Comparison of ENCODE assay signal across 11 mouse cellular contexts in the genomic region with DNA sequence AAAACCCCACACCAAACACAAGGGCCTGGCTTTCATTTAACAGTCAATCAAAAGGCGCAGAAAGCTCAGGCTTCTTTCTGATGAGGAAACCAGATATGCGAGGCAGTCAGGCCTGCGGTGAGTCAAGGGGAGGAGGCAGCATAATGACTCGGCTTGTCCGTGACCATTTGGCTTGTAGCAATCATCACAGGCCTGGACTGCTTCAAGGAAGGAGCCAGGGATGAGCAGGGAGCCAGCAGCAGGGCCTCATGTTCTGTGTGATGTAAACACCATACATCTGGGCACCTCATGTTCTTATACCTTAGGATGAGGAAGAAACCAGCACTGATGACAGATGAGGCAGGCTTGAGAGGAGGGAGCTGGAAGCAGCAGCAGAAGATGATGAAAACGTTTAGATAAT.
DNase-seq lines count a peak whose midpoint lies in the region; ATAC-seq lines count a peak whose summit lies in the region.
"Had no signal": no experiment of that assay in that cellular context is flagged by ENCODE, and none has a peak within 500 bp of the region (broad histone marks: within the 10 kb centered on the region; RNA-seq: fewer than 3 reads in every experiment).

No protein-coding gene starts in this region.

- peaks cover 4% of the 10 kb centered on the region; the same call in 1 of the 2 replicates for H3K4me1 ChIP-seq in forebrain, embryonic 11.5 days (replicated peaks; ENCODE audit: control insufficient read depth, insufficient read depth, low read length)
- H3K4me1 ChIP-seq in forebrain, embryonic 15.5 days: no peaks in the 10 kb centered on the region
- H3K4me1 ChIP-seq in neural tube, embryonic 15.5 days: no peaks in the 10 kb centered on the region
- H3K4me1 ChIP-seq in limb, embryonic 10.5 days: peaks cover 48% of the 10 kb centered on the region
- H3K4me1 ChIP-seq: liver, embryonic 15.5 days had no signal

- ATAC-seq in forebrain, embryonic 11.5 days (replicated peaks; ENCODE audit: low FRiP score): no peak
- ATAC-seq in forebrain, embryonic 15.5 days (replicated peaks): no peak
- no peak for ATAC-seq in neural tube, embryonic 15.5 days (ENCODE audit: low FRiP score)

- H3K9ac ChIP-seq in forebrain, embryonic 11.5 days (ENCODE audit: low read length): no peak overlapping the region
- H3K9ac ChIP-seq in forebrain, embryonic 15.5 days (replicated peaks): no peak overlapping the region
- H3K9ac ChIP-seq in neural tube, embryonic 15.5 days (replicated peaks): no peak overlapping the region
- H3K9ac ChIP-seq: liver, embryonic 15.5 days; midbrain, embryonic 12.5 days had no signal

- no peak overlapping the region for H3K4me2 ChIP-seq in forebrain, embryonic 11.5 days (ENCODE audit: low read depth, low read length, severe bottlenecking)
- H3K4me2 ChIP-seq in forebrain, embryonic 15.5 days (replicated peaks): no peak overlapping the region
- H3K4me2 ChIP-seq in neural tube, embryonic 15.5 days: no peak overlapping the region
- H3K4me2 ChIP-seq: liver, embryonic 15.5 days; midbrain, embryonic 12.5 days had no signal

- H3K27ac ChIP-seq in forebrain, embryonic 11.5 days (ENCODE audit: low read depth, low read length): no peak overlapping the region
- no peak overlapping the region for H3K27ac ChIP-seq in forebrain, embryonic 15.5 days (replicated peaks)
- H3K27ac ChIP-seq in neural tube, embryonic 15.5 days (replicated peaks): no peak overlapping the region
- H3K27ac ChIP-seq in limb, embryonic 10.5 days: peak overlapping the region; percentile 66
- H3K27ac ChIP-seq: liver, embryonic 15.5 days; midbrain, embryonic 12.5 days had no signal

- H3K27me3 ChIP-seq in forebrain, embryonic 11.5 days (ENCODE audit: control insufficient read depth, insufficient read depth, low read length): no peaks in the 10 kb centered on the region
- H3K27me3 ChIP-seq in forebrain, embryonic 15.5 days: no peaks in the 10 kb centered on the region
- no peaks in the 10 kb centered on the region for H3K27me3 ChIP-seq in neural tube, embryonic 15.5 days (replicated peaks)
- H3K27me3 ChIP-seq in limb, embryonic 10.5 days (ENCODE audit: low read depth, poor library complexity, severe bottlenecking): no peaks in the 10 kb centered on the region

- H3K4me3 ChIP-seq in forebrain, embryonic 11.5 days (ENCODE audit: low read depth, low read length): no peak overlapping the region
- no peak overlapping the region for H3K4me3 ChIP-seq in forebrain, embryonic 15.5 days
- H3K4me3 ChIP-seq in neural tube, embryonic 15.5 days (replicated peaks): no peak overlapping the region
- no peak overlapping the region for H3K4me3 ChIP-seq in limb, embryonic 10.5 days
- H3K4me3 ChIP-seq: liver, embryonic 15.5 days; midbrain, embryonic 12.5 days had no signal

- no peaks in the 10 kb centered on the region; the same call in 1 of the 2 replicates for H3K9me3 ChIP-seq in forebrain, embryonic 11.5 days (ENCODE audit: control insufficient read depth, low read length)
- H3K9me3 ChIP-seq in forebrain, embryonic 15.5 days: peaks cover 6% of the 10 kb centered on the region
- H3K9me3 ChIP-seq in neural tube, embryonic 15.5 days (replicated peaks): peaks cover 5% of the 10 kb centered on the region; the same call in 1 of the 2 replicates
- H3K9me3 ChIP-seq in limb, embryonic 10.5 days (replicated peaks): no peaks in the 10 kb centered on the region
- H3K9me3 ChIP-seq: liver, embryonic 15.5 days had no signal

- no peaks in the 10 kb centered on the region for H3K36me3 ChIP-seq in forebrain, embryonic 11.5 days (ENCODE audit: control insufficient read depth, insufficient read depth, low read length)
- H3K36me3 ChIP-seq in forebrain, embryonic 15.5 days: no peaks in the 10 kb centered on the region
- no peaks in the 10 kb centered on the region for H3K36me3 ChIP-seq in neural tube, embryonic 15.5 days
- no peaks in the 10 kb centered on the region for H3K36me3 ChIP-seq in limb, embryonic 10.5 days
- H3K36me3 ChIP-seq: liver, embryonic 15.5 days; midbrain, embryonic 12.5 days had no signal

- WGBS in forebrain, embryonic 11.5 days: 75% methylated on average over 6 of the region's 6 CpGs
- 74% methylated on average over 6 of the region's 6 CpGs for WGBS in forebrain, embryonic 15.5 days
- 78% methylated on average over 6 of the region's 6 CpGs for WGBS in neural tube, embryonic 15.5 days
- WGBS in limb, embryonic 10.5 days: 33% methylated on average over 6 of the region's 6 CpGs

- DNase-seq in forebrain, embryonic 11.5 days (ENCODE audit: low spot score): peak; percentile 40
- DNase-seq in neural tube, embryonic 10.5 days (ENCODE audit: extremely low spot score, low spot score): peak; percentile 40
- DNase-seq in limb, embryonic 10.5 days (ENCODE audit: low spot score): no peak
- no peak for DNase-seq in spleen, postnatal 36 days (ENCODE audit: low spot score in 2 of 2)
- DNase-seq in cerebellum, postnatal 36 days: no peak
- no peak for DNase-seq in cerebellum, adult 11-12 months
- DNase-seq: kidney, adult 11 months had no signal

Comparison
In these comparisons a context has a peak if more than half of its experiments do, and no peak if none do; other contexts are left out.
1. DNase-seq: peak in forebrain, embryonic 11.5 days (single experiment) and neural tube, embryonic 10.5 days (single experiment); none in limb, embryonic 10.5 days (single experiment), spleen, postnatal 36 days (0 of 2), cerebellum, postnatal 36 days (0 of 2) and cerebellum, adult 11-12 months (single experiment).